Mouse (Mus musculus): ENCODE measurements around the gene Tmprss11d. TPM values are rescaled to one million over a fixed set of nuclear protein-coding genes. Genes with fewer than 3 reads are reported as not detected.

The Tmprss11d gene
- total RNA-seq (2012; rRNA removed) (not detected in 2 replicates), polyA plus RNA-seq (2012; ENCODE audit: insufficient read depth in 1 of 2, insufficient read length in 2 of 2, low read depth in 1 of 2, low replicate concordance in 2 of 2, missing spikeins in 1 of 2) (not detected)

- H3K27me3 ChIP-seq (ENCODE audit: control insufficient read depth in 1 of 2, insufficient read depth in 2 of 2, low read length in 2 of 2): no peaks in the 10 kb centered on the region
Observed at GRCm38 (mm10) chr5:86373320-86373719, at the start of gene Tmprss11d. Tmprss11d (minus strand) TSS chr5:86373420.

DNA sequence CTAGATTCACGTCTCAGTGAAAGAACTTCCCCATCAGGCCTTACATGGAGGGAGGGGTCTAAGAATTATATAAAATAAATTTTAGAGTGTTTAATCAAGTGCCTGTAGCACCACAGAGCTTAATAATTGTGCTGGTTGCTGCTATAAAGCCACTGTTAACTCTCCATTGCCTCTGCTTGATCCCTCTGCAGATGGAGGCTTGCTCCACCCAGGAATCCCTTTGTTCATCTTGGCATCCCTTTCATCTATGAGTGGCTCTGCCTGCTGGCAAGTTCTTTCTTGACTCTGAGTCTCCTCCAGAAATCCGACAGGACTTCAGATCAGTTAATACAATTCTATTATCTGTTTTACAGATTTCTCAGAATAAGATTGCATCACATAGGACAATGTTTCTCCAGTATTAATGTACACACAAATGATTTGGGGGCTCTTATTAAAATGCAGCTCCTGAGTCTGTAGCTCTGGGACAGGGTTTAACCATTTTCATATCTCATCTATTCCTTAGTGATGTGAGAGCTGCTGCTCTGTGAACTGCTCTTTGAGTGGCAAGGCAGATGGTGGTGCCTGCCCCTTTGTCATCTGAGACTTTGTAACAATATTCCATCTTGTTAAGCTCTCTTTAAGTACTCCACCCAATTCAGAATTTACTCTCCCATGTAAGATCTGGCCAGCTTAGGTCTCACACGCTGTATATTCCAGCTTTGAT is 48.3 kb upstream of the Tmprss11d start:
- Histone ChIP-seq H3K9ac (ENCODE audit: control insufficient read depth, low read depth, low read length, poor library complexity, severe bottlenecking) (no peak overlapping the region), H3K79me2 (ENCODE audit: control insufficient read depth, insufficient read depth, low read length, poor library complexity) (no peaks in the 10 kb centered on the region), H3K9me3 (replicated peaks; ENCODE audit: insufficient read depth, low read length) (no peaks in the 10 kb centered on the region), H3K27ac (ENCODE audit: control insufficient read depth, low read depth, low read length) (no peak overlapping the region), H3K36me3 (ENCODE audit: control insufficient read depth in 1 of 2, insufficient read depth in 2 of 2, low read length in 2 of 2) (no peaks in the 10 kb centered on the region), H3K27me3 (ENCODE audit: control insufficient read depth in 1 of 2, insufficient read depth in 2 of 2, low read length in 2 of 2) (no peaks in the 10 kb centered on the region), H3K4me3 (ENCODE audit: control insufficient read depth in 1 of 2, insufficient read depth in 1 of 2, low read depth in 2 of 2, low read length in 2 of 2) (no peak overlapping the region), H3K4me1 (ENCODE audit: control insufficient read depth in 1 of 2, insufficient read depth in 2 of 2, low read length in 2 of 2) (no peaks in the 10 kb centered on the region)
- DNase-seq (ENCODE audit: low read depth, low spot score): no peak
- TF ChIP-seq GATA1 (IDR thresholded peaks at IDR 0.05; ENCODE audit: low read depth, low read length): no peak
- no peak for TF ChIP-seq JUND (IDR thresholded peaks at IDR 0.05; ENCODE audit: low read depth, low read length)
- no peak for TF ChIP-seq ZNF384 (IDR thresholded peaks at IDR 0.05; ENCODE audit: low read depth, low read length)
- no peak for TF ChIP-seq NELFE (IDR thresholded peaks at IDR 0.05; ENCODE audit: low read depth, low read length)
- no peak for TF ChIP-seq MYB (IDR thresholded peaks at IDR 0.05; ENCODE audit: low read depth, low read length)
- TF ChIP-seq GABPA (IDR thresholded peaks at IDR 0.05; ENCODE audit: low read depth, low read length): no peak
- no peak for TF ChIP-seq USF2 (IDR thresholded peaks at IDR 0.05; ENCODE audit: borderline replicate concordance in 1 of 2, insufficient read depth in 1 of 2, low read depth in 1 of 2, low read length in 2 of 2)
- no peak for TF ChIP-seq POLR2AphosphoS2 (IDR thresholded peaks at IDR 0.05; ENCODE audit: low read length)
- no peak for TF ChIP-seq MEF2A (IDR thresholded peaks at IDR 0.05; ENCODE audit: extremely low read depth, insufficient replicate concordance, low read depth, low read length, poor library complexity, severe bottlenecking)
- TF ChIP-seq ZMIZ1 (IDR thresholded peaks at IDR 0.05; ENCODE audit: low read depth, low read length): no peak
- TF ChIP-seq NRF1 (IDR thresholded peaks at IDR 0.05; ENCODE audit: insufficient read depth, low read depth, low read length, poor library complexity, severe bottlenecking): no peak
- TF ChIP-seq MAX (IDR thresholded peaks at IDR 0.05; ENCODE audit: low read length): no peak
- no peak for TF ChIP-seq KAT2A (conservative IDR thresholded peaks at IDR 0.05; ENCODE audit: low read depth, low read length)
- TF ChIP-seq MYC (IDR thresholded peaks at IDR 0.05; ENCODE audit: low read depth, low read length): no peak
- no peak for TF ChIP-seq E2F4 (IDR thresholded peaks at IDR 0.05; ENCODE audit: borderline replicate concordance, low read depth, low read length)
- TF ChIP-seq ZKSCAN1 (IDR thresholded peaks at IDR 0.05; ENCODE audit: low read depth, low read length): no peak
- TF ChIP-seq USF1 (IDR thresholded peaks at IDR 0.05; ENCODE audit: low read depth, low read length): no peak
- TF ChIP-seq UBTF (IDR thresholded peaks at IDR 0.05; ENCODE audit: borderline replicate concordance, insufficient read depth, low read depth, low read length): no peak
- TF ChIP-seq SIN3A (IDR thresholded peaks at IDR 0.05; ENCODE audit: low read length): no peak
- no peak for TF ChIP-seq MAFK (IDR thresholded peaks at IDR 0.05; ENCODE audit: borderline replicate concordance, low read depth, low read length)

More at GRCm38 (mm10) chr5:86373320-86373719, at the start of gene Tmprss11d:
- Histone ChIP-seq H3K79me2 (ENCODE audit: control insufficient read depth, insufficient read depth, low read length, poor library complexity) (no peaks in the 10 kb centered on the region), H3K9ac (ENCODE audit: control insufficient read depth, low read depth, low read length, poor library complexity, severe bottlenecking) (no peak within 1 kb of the TSS), H3K36me3 (ENCODE audit: control insufficient read depth in 1 of 2, insufficient read depth in 2 of 2, low read length in 2 of 2) (no peaks in the 10 kb centered on the region), H3K4me3 (ENCODE audit: control insufficient read depth in 1 of 2, insufficient read depth in 1 of 2, low read depth in 2 of 2, low read length in 2 of 2) (no peak within 1 kb of the TSS), H3K4me1 (ENCODE audit: control insufficient read depth in 1 of 2, insufficient read depth in 2 of 2, low read length in 2 of 2) (no peaks in the 10 kb centered on the region), H3K27ac (ENCODE audit: control insufficient read depth, low read depth, low read length) (no peak within 1 kb of the TSS), H3K9me3 (replicated peaks; ENCODE audit: insufficient read depth, low read length) (no peaks in the 10 kb centered on the region)
- DNase-seq (ENCODE audit: low read depth, low spot score): no peak
- TF ChIP-seq MYB (IDR thresholded peaks at IDR 0.05; ENCODE audit: low read depth, low read length) (no peak), MAX (IDR thresholded peaks at IDR 0.05; ENCODE audit: low read length) (no peak), MYC (IDR thresholded peaks at IDR 0.05; ENCODE audit: low read depth, low read length) (no peak), USF2 (IDR thresholded peaks at IDR 0.05; ENCODE audit: borderline replicate concordance in 1 of 2, insufficient read depth in 1 of 2, low read depth in 1 of 2, low read length in 2 of 2) (no peak), POLR2A (IDR thresholded peaks at IDR 0.05; ENCODE audit: control insufficient read depth in 1 of 2, insufficient read depth in 1 of 2, low read depth in 1 of 2, low read length in 2 of 2, poor library complexity in 1 of 2) (no peak), ZMIZ1 (IDR thresholded peaks at IDR 0.05; ENCODE audit: low read depth, low read length) (no peak), GABPA (IDR thresholded peaks at IDR 0.05; ENCODE audit: low read depth, low read length) (no peak), MAFK (IDR thresholded peaks at IDR 0.05; ENCODE audit: borderline replicate concordance, low read depth, low read length) (no peak)
